Mouse (Mus musculus) spleen, postnatal 4 days (tissue): Measurements from ENCODE around the gene Cdc45.

ENCODE experiments used
- DNase-seq, 2 experiments: peaks; one replicate each; pipeline ENCODE4 v3.0.0; 2022; ENCODE audit warnings: low spot score in 2 of 2

The Cdc45 gene

DNA sequence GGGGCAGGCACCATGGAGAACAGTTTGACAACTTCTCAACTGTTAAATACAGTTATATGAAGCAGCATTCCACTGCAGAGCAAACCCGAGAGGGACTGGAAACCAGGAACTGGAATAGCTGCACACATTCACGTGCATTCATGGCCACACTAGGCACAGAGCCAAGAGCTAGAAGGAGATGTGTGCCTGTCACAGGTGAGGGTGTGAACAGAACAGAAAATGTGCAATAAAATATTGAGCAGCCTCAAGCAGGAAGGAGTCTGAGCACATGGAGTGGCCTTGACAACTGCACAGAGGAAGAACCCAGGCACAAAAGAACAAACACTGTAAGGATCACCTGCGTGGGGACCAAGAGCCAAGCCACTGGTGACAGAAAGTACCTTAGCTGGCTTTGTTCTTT is 81.1 kb downstream of the Cdc45 start:
- no peak for DNase-seq
